Mouse (Mus musculus): ENCODE results near the gene Cplx3.

Cplx3 gene

DNA sequence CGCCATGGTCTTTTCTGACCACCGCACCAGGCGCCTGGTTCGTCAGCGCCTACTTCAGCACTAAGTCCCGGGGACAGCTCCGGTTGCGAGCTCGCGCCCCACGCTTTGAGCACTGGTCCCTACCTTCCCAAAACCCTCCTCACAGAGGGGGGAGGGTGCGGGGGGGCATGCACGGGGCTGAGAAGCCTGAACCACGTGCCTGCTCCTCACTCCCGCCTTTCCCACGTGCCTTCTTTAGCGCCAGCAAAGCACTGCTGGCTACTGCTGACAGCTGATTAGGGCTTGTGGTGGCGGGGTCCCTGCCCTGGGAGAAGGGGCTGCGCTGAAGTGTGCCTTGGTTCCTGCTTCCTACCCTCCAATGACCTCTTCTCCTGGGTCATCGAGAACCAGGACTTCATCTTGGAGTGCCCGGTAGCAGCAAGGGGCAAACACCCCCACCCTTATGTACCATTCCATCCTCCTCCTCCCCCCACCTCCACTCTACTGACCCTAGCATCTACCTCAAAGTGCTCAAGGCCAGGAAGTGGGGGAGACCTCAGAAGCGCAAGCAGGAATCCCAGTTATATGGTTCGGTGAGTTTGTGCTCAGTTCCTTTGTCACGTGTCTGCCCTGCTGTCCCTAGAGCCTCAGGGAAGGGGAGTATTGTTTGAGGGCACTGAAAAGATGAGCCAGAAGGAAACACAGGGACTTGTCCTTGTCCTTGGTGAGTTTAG lies at the start of gene Cplx3:
Gene Cplx3, minus strand, starts transcription at position 143 of the 713 bp plus-strand sequence.
- DNase-seq (ENCODE audit: inconsistent ontology term), result peak; percentile 83

GRCm38 (mm10) chr9:57655749-57656148 lies 49.7 kb upstream of the Cplx3 start:
- DNase-seq (ENCODE audit: inconsistent ontology term), result peak; percentile 84

DNA sequence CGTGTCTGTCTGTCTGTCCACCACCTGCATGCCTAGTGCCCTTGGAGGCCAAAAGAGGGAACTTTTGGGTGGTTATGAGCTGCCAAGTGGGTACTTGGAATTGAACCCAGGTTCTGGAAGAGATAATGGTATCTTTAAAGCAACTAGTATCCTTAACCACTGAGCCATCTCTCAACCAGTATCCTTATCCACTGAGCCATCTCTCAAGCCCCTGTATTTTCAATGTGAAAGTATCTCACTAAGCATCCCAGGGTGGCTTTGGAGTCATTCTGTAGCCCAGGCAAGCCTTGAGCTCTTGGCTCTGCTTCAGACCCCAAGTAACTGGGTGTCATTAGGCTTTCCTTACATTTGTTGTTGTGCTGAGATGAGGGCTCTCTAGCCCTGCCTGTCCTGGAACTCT lies 48.9 kb upstream of the Cplx3 start:
- DNase-seq (ENCODE audit: inconsistent ontology term), result no peak

- no peak for DNase-seq (ENCODE audit: inconsistent ontology term)
Observed at GRCm38 (mm10) chr9:57653283-57653682, 47.2 kb upstream of the Cplx3 start, which contains the start of gene Csk. Gene Csk, minus strand, starts transcription at chr9:57653631.

DNA sequence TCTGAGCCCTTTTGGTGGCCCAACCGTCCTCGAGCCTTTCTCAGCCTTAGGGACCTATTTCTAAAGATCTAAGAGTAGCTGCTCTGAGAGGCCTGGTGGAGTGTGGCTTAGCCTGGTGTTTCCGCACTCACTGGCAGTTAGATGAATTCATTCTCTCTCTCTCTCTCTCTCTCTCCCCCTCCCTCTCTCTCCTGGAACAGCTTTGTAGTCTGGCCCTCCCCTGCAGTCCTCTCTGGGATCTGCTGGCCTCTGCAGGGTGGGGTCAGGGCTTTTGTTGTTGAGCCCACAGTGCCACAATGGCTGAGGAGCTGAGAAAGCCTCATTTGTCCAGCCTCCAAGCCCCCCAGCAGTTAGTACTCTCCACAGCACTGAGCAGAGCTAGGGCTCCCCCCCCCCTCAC lies 46.8 kb upstream of the Cplx3 start:
- no peak for DNase-seq (ENCODE audit: inconsistent ontology term)

DNA sequence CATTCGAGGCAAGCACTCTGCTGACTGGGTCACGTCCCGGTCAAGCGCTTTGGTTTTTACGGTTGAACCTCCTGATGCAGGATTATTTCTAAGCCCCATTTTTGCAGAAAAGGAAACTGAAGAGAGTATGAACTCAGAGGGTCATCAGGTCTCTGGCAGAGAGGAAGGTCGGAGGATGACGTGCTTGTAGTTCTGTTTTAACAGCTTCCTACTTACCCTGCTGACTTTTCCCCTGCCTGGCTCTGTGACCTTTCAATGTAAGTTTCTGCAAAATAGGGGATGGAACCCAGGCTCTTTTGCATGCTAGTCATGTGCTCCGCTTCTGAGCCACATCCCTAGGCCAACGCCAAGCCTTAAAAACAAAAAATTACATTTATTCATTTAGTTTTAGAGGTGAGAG lies 46.3 kb upstream of the Cplx3 start:
- no peak for DNase-seq (ENCODE audit: inconsistent ontology term)

- DNase-seq (ENCODE audit: inconsistent ontology term), result no peak
Observed at GRCm38 (mm10) chr9:57650786-57651311, 44.8 kb upstream of the Cplx3 start.

GRCm38 (mm10) chr9:57650130-57650785 lies 44.2 kb upstream of the Cplx3 start:
- no peak for DNase-seq (ENCODE audit: inconsistent ontology term)

DNA sequence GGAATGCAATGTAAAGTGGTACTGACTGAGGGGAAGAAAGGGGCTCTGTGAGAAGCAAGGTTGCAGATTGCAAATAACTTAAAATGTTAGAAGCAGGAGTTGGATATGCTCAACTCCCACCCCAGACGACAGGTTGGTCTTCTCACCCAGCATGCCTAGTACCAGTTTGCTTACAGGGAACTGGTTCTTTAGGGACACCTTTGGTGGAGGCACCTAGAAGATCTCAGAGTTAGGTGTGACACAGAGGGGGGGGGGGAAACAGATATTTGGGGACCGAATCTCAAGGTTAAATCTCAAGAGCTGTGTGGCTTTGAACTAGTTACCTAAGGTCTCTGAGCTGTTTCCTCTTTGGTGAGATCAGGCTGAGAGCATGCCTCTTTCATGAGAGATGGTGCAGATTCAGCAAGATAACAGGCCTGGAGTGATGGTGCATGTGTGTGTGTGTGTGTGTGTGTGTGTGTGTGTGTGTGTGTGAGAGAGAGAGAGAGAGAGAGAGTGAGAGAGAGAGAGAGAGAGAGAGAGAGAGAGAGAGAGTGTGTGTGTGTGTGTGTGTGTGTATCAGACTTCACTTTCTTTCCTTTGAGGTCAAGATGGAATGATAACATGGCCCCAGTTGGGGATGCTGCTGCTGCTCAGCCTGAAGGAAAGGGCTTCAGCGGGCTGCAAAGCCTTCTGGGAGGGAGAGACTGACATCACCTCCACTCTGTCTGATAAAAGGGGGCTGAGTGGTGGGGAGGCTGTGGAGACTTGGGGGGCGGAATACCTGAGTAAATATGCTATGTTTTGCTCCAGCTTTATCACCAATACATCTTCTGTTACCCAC lies 41.4 kb upstream of the Cplx3 start:
- DNase-seq (ENCODE audit: inconsistent ontology term), result no peak

DNA sequence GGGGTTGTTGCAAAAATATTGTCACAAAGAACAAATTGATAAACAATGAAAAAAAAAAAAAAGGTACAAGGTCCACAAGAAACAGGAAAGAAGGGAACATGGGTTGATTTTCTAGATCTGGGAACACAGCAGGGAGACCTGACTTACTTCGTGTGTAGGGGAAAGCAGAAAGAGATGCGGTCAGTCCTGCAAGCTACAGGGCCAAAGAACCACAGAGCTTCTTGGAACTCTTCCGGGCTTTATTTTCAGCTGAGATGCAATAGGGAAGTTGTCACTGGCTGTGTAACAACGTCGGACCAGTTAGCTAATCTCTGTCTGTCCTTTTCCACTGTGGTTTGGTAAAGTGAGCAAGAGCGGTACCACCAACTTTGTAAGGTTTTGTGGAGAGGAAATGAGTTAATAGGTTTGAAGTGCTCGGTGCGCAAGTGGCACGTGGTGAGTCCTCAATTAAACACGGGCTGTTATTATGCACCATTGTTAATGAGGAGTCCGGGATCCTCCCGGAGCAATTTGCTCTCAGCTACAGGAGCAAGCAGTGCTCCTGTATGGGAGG lies 40.5 kb upstream of the Cplx3 start:
- DNase-seq (ENCODE audit: inconsistent ontology term), result no peak

DNA sequence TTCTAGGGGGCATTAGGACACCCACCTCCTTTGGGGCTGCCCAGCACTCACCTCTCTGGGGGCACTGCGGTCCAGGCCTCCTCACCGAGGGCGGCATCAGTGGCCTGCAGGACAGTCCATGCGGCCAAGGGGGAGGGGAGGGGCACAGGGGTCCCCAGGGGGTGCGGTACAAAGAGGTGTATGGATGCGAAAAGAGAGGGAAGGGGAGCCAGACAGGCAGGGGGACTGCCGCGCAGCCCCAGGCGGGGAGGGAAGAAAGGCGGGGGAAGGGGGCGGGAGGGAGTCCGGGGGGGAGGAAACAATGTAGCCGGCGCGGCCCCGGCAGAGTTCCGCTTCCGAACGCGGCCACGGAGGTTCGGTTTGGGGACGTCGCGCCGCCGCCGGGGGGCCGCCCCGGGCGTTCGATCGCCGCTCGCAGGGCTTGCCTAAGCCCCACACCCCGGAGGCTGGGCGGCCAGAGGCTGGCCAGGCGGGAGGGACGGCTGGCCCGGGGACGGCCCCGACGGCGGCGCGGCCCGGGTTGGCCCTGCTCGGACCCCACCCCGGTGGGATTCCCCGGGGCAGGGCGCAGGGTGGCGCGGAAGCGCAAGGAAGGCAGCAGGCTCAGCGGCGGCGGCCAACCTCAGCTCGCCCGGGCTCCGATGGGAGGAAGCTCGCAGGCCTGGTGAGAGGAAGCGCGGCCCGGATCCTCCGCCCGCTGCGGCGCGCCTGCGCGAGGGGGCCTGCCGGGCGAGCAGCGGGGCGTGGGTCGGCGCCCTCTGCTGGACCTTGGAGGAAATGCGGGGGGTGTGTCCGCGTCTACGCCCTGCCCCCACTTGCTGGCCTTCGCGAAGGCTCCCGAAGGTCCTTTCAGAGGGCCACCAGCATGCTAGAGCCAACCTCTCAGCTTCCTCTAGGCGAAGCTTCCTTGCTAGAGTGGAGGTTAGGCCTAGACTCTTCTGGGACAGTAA lies 39.1 kb upstream of the Cplx3 start:
- peak; percentile 93 for DNase-seq (ENCODE audit: inconsistent ontology term)

GRCm38 (mm10) chr9:57644442-57644943 lies 38.4 kb upstream of the Cplx3 start:
- no peak for DNase-seq (ENCODE audit: inconsistent ontology term)

DNA sequence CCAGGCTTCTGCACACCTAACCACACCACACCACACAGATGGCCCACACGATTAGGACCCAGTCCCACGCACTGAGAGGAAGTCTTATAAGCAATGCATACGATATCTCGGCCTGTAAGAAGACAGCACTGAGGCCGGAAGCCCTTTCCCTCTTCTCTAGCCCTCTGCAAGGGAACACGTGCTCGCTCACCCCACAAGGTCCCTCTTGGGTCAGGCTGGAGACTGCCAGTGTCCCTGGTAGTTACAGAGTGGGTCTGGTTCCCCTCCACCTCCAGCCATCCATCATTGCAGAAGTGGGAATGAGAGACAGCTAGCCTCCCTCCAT lies 37.7 kb upstream of the Cplx3 start:
- DNase-seq (ENCODE audit: inconsistent ontology term), result no peak

DNA sequence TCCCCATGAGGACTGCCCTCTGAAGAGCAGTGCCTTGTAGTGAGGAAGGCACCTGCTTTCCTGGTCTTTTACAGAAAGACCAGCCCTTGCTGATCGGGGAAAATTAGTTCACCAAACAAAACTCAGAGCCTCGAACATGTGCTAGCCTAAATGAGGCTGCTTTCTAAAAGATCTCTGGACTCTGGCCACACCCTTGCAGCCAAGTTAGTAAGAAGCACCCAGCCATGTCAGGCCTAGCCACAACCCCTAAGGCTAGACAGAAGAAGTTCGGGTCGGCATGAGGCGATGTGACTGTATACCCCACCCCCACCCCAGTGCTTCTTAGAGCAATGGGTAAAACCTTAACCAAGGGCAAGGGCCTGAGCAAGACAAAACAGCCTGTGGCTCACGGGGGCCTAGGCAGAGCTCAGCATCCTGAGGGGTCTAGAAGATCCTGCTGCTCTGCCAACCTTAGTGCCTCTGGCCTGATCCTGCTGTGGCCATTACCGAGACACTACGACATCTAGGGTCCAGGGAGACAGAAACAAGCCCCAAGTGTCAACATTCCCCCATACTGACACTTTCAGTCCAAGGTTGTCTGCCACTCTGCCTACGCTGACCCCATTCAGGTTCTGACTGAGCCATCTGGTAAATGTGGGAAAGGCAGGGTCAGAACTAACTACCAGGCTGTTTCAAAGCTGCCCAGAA lies 37.2 kb upstream of the Cplx3 start:
- no peak for DNase-seq (ENCODE audit: inconsistent ontology term)

DNA sequence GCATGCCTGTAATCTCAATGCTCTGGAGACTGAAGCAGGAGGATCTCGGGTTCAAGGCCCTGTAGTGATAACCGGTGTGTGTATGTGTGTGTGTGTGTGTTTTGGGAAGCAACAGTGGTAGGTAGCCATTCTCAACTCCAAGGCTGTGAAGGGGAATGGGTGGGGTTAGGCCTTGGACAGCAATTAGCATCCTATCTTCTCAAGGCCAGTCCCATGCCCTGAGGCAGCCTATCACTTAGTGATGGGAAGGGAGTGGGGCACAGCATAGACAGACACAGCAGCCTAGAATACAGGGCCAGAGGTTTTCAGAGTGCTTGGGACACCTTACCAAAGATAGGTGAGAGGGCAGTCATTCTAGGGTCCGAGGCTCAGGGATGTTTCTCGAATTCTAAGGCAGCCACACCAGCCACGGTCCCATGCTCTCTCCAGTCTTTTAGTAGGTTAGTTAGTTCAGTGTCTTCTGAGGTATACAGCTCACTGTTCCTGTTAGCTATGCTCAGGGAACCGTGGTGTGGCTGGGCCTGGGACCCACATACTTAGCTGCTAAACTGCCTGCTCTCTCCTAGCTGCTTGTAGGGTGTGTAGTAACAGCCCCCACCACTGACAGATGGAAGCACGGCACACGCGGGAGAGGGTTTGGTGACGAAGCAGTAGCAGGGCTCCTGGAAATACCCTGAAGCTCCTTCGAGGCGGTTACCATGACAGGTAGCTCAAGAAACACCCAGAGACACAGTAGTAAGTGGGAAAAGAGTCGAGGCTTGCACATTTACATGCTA lies 35.9 kb upstream of the Cplx3 start:
- no peak for DNase-seq (ENCODE audit: inconsistent ontology term)

GRCm38 (mm10) chr9:57641022-57641421 lies 34.9 kb upstream of the Cplx3 start:
- DNase-seq (ENCODE audit: inconsistent ontology term), result no peak

- peak; percentile 69 for DNase-seq (ENCODE audit: inconsistent ontology term)
Observed at GRCm38 (mm10) chr9:57640384-57640783, 34.3 kb upstream of the Cplx3 start.

DNA sequence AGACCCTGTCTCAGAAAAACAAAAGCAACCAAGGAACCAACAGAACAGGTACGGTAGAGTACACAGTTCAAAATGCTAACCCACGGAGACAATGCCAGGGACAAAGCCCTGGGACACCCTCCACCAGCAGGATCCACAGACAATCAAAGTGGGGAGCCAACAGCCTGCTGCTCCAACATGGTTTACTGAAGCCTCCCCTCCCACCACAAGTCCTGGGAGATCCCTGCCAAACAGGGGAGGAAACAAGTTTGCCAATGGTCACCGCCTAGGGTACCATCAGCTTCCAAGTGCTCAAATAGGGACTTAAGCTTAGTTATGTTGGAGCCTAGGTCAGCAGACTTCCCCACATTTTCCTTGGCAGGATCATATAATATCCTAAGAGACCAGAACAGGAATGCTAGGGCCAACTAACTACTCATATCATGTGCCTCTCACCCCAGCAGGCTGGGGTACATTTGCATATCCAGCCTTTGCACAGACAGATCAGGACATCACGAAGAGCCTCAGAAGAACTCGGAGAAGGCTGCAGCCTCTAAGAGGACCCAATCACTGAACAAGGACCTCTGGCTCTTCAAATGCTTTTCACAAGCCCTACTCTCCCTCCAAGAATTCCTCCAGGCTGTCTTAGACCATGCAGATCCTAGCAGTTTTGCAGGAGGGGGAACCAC lies 33.7 kb upstream of the Cplx3 start:
- DNase-seq (ENCODE audit: inconsistent ontology term), result no peak
